Mouse (Mus musculus) fibroblast of lung, adult 2 months (primary cell): Measurements from ENCODE around the gene Hspa8.
"Not testable (repeated sequence)": the region's sequence is repeated elsewhere in the genome, so short reads cannot be mapped to it uniquely, and the experiment has no call there.

Experiments
- DNase-seq: peaks from one replicate; pipeline ENCODE4 v3.0.0-alpha.2; 2011; ENCODE audit warnings: low read depth

The Hspa8 gene

GRCm38 (mm10) chr9:40800675-40801612 is at the start of gene Hspa8:
Gene Hspa8 (plus strand): TSS chr9:40800984.
- DNase-seq: peak; percentile 99

- DNase-seq: no peak
Measured at GRCm38 (mm10) chr9:40751749-40752148, 49.0 kb upstream of the Hspa8 start.

DNA sequence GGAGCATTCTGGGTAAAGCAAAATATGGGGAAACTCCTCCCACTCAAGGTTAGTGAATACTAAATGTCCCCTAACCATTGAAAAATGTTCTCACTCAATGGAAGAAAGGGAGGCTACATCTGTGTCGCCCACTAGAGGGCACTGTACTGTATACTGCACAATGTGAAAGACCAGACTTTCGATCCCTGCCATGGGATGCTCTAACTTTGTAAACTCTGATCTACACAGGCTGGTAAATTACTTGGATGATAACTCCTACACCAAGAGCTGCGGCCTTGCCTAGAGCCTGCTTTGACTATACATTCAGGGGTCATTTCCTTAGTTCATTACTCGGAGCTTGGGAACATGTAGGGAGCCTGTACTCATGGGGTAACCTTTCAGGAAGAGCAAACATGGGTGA is 44.4 kb upstream of the Hspa8 start:
- no peak for DNase-seq

DNA sequence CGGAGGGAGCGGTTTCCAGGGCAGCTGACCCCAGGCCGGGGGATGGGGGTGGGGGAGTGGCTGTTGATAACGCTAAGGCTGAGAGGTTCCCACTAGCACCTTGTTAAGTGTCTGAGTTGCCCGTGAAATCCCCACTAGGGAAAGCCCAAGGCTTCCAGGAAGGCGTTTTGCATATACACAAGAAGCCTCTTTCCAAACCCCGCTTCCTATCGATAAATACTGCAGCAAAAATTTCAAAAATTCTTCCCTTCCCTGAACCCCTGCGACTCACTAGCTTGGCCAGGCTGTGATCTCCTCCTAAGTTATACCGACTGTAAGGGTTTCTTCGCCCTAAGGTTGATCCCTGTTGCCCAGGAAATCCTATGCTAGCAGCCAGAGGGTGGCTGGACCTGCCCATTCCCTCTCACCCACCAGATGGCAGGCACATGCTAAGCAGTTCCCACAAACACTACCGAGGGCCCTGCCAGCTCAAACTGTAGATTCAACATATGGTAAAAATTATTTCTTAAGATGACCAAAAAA is 43.6 kb upstream of the Hspa8 start:
- no peak for DNase-seq

- no peak for DNase-seq
Measured at GRCm38 (mm10) chr9:40757685-40758270, 43.0 kb upstream of the Hspa8 start.

DNA sequence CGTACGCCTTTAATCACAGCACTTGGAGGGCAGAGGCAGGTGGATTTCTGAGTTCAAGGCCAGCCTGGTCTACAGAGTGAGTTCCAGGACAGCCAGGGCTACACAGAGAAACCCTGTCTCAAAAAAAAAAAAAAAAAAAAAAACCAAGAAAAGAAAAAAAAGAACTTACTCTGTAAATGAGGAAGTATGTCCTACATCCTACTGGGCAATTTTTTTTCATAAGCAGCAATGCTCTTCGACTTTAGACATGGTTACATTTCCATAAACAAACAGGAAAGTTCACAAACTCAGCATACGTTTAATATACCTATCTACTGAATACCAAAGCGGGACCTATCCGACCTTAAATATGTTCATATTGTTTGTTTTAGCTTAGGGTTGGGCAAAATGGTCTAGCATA is 38.4 kb upstream of the Hspa8 start:
- DNase-seq: no peak

- no peak for DNase-seq
Measured at GRCm38 (mm10) chr9:40764887-40765580, 35.8 kb upstream of the Hspa8 start.

DNA sequence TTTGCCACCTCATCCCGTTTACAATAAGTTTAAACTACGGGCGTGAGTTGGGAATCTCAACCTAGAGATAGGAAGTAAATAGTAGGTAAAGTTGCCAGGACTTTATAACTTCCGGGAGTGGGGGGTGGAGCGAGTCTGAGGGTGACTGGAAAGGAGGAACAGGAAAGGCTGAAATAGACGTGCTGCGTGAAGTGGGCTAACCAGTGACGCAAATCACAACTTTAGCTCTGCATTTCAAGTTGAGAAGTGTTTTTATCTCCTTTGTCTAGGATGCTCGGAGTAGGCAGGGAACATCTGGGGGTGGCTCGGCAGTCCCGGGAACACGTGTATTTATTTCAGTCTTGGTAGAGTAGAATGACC is 35.2 kb upstream of the Hspa8 start:
- DNase-seq: no peak

DNA sequence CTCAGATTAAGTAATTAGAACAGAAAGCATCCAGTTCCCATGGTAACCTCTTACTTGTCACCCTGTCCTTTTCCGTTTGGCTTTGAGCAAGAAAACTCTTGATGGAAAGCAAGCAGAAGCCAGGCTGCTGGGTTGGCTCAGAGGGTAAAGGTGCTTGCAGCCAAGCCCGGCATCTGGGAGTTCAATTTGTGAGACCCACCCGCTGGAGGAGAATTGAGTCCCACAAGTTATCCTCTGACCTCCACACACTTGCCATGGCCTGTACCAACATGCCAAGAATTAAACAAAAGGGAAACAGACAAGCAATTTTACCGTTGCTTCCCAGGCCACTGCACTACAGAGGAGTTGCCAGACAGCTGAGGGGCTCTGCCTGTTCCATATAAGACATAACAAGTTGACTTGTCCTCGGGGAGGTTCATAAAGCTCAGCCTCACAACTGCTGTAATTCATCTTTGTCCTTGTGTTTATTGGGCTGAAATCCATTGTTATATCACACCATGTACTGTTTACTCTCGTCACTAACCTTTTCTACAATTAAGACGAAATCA is 34.7 kb upstream of the Hspa8 start:
- no peak for DNase-seq

GRCm38 (mm10) chr9:40767946-40768345 is 32.8 kb upstream of the Hspa8 start:
- no peak for DNase-seq

GRCm38 (mm10) chr9:40772246-40772645 is 28.5 kb upstream of the Hspa8 start:
- no peak for DNase-seq

DNA sequence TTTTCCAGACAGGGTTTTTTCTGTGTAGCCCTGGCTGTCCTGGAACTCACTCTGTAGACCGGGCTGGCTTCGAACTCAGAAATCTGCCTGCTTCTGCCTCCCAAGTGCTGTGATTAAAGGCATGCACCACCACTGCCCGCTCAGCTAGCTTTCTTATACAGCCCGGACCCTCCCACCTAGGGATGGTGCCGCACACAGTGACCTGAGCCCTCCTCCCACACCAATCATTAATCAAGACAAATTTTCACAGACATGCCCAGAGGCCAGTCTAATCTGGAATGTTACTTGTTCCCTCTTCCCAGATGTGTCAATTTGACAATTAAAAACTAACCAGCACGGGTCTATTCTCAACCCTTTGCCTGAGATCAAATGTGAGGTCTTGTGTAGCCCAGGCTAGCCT is 27.6 kb upstream of the Hspa8 start:
- not testable (repeated sequence) for DNase-seq

DNA sequence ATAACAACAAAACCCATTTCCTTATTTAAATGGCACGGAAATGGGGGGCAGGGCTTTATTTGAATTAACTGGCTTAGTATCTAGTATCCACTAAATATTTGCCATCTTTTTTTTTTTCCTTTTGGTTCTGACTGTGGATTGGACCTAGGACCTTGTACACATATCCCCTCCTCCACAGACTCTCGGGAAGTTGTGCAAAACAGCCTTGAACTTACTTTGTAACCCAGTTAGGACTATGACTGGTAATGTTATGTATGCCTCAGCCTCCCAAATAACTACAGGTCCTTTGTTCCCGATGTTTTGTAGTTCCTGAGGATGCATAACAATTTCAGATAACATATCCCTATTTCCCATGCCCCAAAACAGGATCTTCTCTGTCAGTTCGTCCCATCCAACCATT is 26.9 kb upstream of the Hspa8 start:
- no peak for DNase-seq

DNA sequence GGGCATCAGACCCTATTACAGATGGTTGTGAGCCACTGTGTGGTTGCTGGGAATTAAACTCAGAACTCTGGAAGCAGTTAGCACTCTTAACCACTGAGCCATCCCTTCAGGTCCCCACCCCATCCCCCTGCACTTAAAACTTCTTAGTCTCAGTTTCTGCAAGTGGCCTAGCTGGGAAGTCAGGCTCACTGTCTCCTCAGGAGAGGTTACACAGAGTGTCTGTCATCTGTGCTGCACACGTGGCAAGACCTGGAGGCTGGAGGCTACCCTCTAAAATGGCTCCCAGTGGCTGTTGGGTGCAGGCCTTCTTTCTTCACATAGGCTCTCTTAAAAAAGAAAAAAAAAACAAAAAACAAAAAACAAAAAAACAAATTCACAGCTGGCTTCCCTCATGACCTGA is 24.7 kb upstream of the Hspa8 start:
- DNase-seq: no peak

DNA sequence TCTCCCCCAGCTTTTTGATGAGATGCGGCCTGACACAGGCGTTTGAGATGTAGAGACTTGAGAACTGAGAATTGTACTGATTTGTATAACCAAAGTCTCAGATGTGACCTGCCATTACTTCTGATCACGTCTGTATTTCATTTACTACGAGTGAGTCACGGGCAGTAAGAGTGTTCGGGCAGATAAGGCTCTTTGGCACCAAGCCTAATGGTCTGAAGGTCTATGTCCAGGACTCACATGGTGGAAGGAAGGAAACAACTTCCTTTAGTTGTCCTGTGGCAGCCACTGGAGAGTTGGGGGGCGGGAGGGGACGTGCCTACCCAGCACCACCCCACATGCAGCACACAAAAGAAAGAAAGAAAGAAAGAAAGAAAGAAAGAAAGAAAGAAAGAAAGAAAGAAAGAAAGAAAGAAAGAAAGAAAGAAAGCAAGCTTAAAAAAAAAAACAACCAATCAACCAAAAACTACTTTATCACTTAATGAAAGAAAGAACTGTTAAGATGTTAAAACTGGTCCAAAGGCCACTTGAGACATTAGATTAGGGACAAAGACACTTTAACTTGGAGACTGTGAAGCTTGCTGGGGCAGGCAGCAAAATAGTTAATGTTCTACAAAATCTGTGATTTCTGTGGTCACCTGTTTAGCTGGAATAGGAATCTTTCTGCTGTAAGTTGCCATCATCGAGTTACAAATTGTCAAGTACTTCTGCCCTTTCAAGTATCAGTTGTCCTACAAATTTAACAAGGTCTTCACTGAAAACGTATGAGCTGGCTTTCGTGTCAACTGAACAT is 24.1 kb upstream of the Hspa8 start:
- DNase-seq: no peak

- DNase-seq: no peak
Measured at GRCm38 (mm10) chr9:40780111-40780510, 20.7 kb upstream of the Hspa8 start.

DNA sequence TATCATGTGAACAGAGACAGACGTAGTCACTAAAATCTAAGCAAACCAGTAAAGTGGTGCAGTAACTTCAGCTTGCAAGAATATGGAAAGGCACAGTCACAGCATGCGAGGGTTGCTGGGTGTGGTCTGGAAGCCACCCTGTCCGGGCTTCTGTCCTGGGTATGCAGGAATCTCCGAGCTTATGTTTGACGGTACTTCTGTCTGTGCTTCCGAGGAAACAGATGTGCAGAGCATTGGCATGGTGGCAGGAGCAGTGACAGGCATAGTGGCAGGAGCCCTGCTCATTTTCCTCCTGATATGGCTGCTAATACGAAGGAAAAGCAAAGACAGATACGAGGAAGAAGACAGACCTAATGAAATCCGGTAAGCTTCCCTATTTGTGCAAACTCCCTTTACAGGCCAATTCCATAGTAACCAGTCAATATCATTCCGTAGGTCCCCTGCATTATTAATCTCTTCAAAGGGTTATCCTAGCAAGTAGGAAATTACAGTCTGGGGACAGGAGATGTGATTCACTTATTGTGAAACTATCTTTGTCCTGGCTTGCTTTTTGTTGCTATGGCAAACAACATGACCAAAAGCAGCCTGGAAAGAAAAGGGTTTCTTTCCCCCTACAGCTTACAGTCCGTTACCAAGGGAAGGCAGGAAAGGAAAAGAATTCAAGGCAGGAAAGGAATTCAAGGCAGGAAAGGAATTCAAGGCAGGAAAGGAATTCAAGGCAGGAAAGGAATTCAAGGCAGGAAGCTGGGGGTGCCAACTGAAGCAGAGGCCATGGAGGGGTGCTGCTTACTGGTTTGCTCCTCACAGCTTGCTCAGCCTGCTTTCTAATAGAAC is 19.7 kb upstream of the Hspa8 start:
- DNase-seq: no peak

GRCm38 (mm10) chr9:40781726-40782581 is 18.8 kb upstream of the Hspa8 start:
- no peak for DNase-seq

DNA sequence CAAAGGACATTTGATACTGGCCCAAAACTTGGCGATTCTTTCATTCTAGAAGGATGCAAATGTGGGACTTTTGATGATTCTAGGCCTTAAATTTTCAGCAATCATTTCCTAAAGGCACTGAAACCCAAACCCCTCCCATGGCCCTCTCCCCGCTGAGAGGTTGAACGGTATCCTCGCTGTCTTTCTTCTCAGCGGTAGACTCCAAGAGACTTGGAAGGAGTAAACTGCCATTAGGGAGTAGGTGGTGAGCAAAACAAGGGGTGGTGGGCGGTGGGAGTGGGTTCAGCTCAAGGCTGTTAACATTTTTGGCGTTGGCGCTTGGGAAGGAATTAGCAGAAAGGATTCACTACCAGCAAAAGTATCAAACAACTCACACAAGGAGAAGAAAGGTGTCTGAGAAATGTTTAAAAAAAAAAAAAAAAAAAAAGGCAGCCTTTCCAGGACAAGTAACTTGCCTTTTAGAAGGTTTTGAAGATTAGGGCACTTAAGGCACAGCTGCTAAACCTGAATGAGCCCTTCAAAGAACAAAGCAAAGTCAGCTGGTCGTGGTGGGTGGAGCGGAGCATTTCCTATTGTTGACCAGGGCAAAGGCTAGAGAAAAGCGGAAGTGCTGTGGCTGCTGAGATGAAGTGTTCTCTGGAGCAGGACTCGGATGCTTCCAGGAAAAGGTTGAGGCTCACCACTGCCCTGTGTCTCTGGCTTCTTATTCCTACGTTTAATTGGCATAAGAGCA is 17.0 kb upstream of the Hspa8 start:
- DNase-seq: no peak
